Mouse (Mus musculus): ENCODE measurements around the gene Mdga1.

Mdga1 gene

DNA sequence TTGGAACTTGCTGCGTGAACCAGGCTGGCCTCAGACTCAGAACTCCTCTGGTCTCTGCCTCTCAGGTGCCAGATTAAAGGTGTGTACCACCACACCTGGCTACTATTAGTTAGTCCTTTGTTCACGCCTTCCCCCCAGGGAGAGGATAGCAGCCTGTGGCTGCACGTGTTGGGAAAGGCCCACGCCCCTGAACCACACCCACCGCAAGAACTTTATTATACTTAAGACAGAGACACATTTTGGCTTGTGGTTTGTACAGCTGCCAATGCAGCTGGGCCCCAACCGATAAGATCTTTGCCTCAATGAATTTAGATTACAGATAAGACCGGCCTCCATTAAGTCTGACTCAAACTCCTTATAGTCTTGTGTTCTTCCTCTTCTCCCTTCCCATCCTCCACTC lies 10.0 kb upstream of the Mdga1 start:
- WGBS, result 84% methylated on average over 7 of the region's 7 CpGs

DNA sequence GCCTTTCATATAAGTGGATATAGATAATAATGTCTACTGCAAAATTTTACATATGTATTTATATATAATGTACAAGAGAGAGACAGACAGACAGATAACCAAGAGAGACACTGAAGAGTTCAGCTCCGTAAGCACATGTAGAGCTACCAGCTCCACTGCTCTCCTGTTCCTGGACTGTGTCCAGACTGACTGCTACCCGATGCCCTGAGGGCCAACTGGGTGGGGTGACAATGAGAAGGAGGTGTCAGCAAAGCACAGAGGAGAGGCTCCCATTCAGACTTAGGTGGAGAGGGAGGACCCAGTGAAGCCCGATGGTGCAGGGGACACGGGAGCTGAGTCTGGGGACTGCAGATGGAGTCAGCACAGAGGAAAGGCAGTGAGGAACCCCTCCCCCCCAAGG lies 9.1 kb upstream of the Mdga1 start:
- 58% methylated on average over 4 of the region's 4 CpGs for WGBS

DNA sequence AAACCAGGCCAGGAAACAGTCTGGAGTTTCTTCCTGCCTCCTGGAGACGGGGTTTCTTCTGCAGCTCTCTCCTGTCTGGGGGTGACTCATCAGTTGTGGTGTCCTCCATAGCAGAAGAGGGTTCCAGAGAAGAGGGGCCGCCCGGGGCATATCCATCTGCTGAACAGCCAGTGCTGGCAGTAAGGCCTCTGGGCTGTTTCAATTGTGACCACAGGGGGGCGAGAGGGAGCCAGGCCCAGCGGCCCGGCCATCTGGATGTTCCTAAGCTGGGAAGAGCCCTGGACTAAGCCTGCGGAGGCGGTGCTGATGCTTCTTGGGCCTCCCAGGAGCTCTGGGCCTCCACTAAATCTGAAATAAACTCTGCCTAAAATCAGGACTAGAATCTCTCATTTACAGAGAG lies 5.8 kb upstream of the Mdga1 start:
- WGBS, result 7% methylated on average over 8 of the region's 8 CpGs

DNA sequence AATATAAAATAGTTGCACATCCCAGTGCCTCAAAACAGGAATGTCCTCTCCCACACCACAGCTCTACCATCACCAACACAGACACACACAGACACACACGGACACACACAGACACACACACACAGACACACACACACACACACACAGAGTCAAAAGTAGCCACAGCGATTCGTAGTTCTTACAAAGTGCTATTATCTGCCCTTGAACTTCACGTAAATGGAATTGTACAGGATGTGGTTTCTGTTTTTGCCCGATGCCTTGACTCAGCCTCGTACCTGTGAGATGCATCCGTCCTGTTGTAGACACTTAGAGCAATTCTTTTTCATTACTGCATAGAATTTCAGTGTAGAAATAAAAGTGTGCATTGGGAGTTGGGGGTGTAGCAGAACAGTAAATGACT lies 3.3 kb upstream of the Mdga1 start:
- 98% methylated on average over 7 of the region's 7 CpGs for WGBS

DNA sequence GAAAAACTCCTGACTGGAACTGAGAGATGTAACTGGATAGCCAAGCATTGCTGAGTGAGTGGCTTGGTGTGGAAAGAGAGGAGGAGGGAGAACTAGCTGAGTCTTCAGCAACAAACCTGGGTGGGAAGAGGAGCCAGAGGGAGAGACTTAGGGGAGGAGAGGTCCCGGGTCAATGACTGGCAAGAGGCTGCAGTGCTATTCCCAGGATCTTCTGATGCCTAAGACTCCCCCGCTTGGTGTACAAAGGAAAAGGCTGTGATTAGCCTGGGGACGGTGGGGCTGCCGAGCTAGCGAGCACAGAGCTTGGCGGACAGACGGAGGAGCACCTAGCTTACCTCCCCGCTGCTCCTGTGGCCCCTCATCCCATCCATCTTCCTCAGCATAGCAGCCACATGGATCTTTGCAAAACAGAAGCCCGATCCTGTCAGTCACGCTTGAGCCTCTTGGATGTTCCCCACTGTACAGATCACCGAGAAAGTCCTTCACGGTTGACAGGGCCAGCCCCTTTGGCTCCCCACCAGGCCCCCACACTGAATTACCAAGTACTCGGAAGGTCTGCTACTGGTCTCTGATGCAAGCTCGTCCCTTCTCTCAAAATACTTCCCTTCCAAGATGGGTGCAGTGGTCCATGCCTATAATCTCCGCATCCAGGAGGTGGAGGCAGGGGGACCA lies 2.0 kb upstream of the Mdga1 start:
- 69% methylated on average over 15 of the region's 15 CpGs for WGBS

DNA sequence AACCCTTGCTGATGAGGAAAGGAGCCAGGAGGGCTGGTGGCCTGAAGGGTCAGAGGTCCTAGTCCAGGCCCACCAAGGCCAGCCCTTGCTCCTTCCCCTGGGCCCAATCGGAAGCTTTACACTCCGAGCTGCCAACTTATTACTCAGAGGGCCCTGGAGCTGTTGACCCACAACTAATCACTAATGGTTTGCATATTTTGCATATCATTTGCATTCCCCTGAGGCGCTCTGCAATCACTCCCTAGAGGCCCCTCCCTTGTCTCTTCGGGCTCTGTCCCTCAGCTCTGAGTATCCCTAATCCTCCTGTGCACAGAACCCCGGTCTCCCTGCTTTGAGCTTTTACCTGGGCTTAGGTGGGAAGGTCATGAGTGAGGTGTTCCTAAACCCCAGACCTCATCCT lies 4.4 kb downstream of the Mdga1 start:
- 50% methylated on average over 5 of the region's 5 CpGs for WGBS

DNA sequence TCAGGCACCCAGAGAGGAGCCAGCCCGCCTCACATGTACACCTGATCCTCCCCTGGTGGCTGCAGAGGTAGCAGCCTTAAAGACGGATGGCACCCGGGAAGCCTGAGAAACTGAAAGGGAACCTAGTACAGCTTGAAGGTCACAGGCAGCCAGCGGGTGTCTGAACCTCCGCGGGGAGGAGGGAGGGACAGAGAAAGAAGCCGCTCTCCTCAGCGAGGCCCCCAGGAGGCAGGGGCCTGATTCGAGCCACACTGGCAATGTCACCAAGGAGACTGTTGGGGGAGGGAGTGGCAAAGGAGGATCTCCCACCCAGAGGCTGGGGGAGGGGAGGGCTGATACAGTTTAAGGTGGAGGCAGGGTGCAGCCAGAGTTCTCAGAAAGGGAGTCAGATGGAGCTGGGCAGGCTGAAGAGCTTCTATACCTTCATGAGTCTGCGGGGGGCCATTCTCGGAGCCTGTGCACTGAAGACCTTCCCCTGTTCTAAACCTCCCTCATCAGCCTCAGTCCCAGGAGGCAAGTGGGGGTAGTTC lies 6.1 kb downstream of the Mdga1 start:
- 31% methylated on average over 11 of the region's 11 CpGs for WGBS

DNA sequence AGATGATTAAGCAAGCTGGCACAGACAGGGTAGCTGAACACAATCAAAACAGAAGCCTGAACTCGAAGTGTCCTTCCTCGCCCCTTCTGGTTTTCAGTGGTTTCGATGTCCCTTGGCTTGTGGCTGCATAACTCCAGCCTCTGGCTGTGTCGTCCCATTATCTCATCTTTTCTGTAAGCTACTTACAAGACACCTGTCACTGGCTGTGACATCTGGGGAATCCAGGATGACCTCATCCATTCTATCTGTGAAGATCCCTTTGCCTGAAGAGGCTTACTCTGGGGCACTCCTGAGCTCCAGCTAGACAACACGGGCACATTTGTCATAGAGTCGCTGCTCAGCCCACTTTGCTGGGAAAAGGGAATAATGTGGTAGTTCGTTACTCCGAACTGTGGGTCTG lies 14.0 kb downstream of the Mdga1 start:
- 80% methylated on average over 8 of the region's 8 CpGs for WGBS

DNA sequence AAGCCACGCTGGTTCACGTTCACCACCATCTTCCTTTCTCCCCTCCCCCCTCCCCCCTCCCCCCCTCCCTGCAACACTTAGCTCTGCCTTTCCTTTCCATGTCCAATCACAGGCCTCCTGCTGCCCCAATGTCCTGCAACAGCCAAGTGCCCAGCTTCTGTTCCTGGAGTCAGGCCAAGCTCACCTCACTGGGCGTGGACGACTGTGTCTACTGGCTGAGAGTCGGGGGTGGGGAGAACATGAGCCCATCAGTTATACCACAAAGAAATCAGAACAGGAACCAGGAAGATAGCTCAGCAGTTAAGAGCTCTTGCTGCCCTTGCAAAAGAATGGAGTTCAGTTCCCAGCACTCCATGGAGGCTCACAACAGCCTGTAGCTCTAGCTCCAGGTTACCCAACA lies 15.6 kb downstream of the Mdga1 start:
- WGBS, result 70% methylated on average over 5 of the region's 5 CpGs

DNA sequence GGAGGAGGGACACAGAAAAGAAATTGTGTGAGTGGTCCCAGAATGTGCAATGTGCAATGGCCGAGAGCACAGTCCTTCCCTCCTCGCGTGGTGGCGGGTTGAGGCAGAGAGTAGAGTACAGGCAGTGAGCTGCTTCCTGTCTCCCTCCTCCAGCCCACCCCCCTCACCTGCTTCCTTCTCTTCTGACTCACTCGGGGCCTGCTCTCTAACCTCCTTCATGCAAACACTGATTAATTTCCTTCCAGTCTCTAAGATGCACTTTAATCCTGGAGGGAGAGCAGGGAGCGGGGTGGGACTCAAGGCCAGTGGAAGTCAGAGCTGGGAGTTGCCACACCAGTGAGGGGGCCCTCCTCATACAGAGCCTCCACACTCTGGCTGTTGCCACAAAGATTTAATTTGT lies 18.8 kb downstream of the Mdga1 start:
- WGBS, result 60% methylated on average over 6 of the region's 6 CpGs

DNA sequence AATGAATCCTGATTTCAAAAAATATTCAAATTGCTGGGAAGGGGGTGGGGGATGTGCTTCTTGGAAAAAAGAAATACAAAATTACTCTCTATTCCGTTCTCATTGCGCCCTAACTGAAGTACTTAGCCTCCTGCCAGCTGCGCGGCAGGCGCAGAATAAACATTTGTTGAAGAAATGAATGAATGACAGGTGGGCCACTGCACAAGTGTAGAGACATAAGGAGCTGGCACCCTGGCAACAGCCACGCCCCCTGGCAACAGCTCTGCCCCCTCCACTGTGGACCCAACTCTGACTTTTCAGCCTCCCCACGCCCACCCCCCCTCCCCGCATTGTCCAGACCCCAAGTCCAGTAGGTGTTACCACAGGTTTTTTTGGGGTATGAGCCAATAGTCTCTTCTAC lies 19.3 kb downstream of the Mdga1 start:
- 71% methylated on average over 8 of the region's 8 CpGs for WGBS

DNA sequence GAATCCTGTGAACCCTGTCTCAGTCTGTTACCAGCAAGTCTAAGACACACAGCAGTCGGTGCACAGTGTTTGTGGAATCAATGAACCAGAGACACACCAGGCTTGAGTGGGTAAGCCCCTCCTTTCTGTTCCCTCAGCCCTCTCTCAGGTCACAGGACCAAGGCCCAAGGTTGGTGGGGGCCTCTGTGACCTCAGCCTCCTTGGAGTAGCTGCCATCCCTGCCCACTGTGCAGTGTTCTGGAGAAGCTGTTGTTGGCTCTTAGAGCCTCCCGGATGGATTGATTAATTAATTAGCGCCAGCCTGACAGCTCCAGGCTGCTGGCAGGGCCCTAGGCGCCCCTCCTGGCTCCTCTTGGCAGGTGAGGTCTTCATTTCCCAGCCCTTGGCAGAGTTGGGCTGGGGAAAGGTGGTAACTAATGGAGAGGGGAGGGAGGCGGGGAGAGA lies 22.6 kb downstream of the Mdga1 start:
- WGBS, result 70% methylated on average over 5 of the region's 5 CpGs

DNA sequence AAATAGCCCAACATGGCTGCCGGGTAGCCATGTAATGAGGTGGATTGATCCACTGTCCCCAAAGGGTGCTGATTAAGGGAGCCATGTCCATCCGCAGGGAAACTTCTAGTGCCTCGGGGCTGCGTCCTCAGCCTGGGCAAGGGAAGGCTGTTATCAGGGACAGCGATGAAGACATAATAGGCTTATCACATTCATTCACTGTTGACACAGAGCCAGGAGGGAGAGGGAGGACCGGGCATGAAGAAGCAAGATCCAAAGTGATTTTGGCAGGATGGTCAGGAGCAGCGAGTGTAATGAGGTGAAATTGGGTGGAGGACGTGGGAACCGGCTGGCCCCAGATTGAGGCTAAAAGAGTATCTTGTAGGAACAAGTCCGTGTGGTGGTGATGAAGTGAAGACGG lies 25.5 kb downstream of the Mdga1 start:
- 86% methylated on average over 11 of the region's 11 CpGs for WGBS

DNA sequence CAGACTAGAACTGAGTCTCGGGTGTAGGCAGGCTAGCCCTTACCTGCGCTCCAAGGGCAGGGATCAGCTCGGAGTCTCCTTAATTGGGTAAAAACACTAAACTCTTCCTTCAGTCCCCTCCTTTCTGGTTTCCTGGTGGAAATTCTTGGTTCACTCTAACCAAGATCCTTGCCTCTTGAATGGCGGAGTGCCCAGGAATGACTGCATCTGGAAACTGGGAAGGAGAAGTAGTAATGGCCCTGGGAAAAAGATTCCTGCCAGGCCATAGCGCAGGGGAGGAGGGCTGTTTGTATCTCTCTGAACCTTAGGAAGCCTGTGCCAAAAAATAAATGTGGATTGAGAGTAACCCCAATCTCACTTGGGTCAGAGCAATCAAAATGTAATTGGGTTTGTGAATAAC lies 30.9 kb downstream of the Mdga1 start:
- WGBS, result 80% methylated on average over 5 of the region's 5 CpGs

DNA sequence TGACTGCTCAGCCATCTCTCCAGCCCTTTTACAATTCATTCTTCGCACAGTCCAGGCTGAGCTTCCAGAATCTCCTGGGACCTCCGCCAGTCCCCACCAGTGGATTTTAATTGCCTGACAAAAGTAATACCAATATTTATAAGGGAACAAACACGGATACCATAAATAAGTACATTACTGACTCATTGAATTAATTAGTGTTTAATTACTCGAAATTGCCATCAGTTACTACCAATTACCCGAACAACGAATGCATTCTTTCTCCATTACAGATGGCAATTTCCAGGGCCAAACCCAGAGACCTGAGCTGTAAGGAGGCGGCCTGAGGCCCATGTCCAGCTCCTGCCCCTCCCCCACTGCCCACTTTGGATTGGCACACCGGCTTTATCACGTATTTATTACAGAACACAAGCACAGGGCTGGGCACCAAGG lies 32.5 kb downstream of the Mdga1 start:
- 54% methylated on average over 9 of the region's 9 CpGs for WGBS

DNA sequence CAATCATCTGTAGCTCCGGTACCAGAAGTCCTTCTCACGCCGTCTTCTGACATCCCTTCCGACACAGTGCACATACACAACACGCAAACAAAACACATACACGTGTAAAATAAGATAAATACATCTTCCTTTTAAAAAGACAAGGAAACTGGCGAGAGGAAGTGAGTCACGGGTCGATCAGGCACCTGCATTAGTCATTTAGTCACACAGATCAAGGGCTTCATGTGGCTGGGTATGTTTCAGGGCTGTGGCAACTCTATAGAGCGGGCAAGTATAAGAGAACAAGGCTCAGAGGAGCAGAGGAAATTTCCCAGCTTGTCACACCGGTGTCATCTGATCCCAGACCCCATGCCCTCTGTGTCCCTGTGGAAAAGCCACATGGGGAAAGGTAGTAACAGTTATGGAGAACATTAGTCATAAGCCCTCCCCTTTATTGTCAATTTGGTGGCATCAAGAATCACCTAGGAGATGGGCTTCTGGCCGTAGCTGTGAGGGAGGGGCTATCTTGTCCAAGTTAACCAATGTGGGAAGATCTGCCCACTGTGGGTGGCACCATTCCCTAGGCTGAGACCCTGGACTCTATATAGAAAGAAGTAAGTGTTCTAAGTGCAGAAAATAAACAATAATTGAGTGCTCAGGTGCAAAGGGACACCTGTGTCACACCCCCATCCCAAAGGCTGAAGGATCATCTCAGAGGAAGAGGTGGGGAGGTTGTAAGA lies 35.6 kb downstream of the Mdga1 start:
- 91% methylated on average over 12 of the region's 12 CpGs for WGBS

DNA sequence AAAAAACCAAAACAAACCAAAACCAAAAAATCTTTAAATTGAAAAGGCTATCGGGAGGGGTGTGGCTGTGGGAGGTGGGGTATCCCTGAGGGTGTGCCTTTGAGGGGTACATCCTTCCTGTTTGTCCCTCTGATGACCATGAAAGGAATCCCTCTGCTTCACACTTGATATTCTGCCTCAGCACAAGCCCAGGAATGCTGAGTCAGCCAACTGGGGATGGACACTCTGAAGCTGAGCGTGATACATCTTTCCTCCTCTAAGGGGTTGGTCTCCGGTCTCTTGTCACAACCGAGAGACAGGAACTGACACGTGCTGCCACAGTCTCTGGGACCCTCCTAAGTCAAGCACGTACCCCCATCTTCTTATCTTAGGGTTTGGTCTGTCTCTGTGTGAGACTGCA lies 37.1 kb downstream of the Mdga1 start:
- 84% methylated on average over 6 of the region's 6 CpGs for WGBS

DNA sequence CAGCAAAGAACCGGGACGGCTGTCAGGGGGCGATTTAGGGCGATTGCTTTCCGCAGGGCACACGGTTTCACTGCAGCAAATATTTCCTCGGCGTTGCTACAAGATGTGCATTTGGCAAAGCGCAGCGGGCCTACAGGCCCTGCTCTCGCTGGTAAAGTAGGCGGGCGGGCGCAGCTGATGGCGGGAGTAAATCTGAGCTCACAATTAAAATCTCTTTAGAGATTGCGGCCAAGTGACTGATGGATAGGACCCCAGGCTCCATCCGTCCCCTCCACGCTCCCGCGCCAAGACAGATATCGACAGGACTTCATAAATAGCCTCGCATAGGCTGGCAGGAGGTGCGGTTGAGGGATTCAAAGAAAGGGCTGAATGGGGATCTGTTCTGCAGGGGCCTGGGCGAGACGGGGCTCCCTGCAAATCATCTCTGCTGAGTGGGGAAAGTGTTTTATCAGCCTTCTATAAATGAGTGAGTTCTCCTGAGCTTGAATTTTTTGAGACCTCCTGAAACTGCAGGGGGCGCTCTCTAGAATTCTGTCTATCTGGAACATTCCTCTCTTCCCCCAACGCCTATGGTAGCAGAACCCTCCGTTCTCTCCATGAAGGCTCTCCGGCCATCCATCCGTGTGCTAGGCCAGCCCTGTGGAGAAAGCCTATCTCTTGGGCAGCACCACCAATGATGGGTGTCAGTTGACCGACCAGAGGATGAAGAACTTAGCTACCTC lies 38.5 kb downstream of the Mdga1 start:
- WGBS, result 89% methylated on average over 31 of the region's 31 CpGs

DNA sequence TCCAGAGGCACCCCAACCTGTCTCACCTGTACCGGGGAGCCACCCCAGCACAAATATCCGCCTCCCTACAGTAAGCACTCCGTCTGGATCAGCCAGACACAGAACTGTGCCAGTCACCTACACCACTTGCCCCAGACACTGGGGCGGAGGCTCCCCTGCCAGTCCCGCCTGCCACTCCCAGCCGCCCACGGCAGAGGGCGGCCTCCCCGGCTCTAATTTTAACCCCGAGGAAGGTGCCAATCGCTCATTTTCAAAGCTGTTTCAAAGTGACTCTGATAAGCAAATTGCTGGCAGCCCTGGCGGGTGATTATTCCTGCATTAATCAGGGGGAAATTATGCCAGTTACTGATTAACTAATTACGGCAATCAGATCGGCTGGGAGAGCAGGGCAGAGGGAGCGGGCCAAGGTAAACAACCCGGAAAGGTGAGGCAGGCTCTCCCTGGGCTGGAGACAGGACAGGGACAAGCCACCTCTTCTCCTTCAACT lies 41.1 kb downstream of the Mdga1 start:
- WGBS, result 28% methylated on average over 16 of the region's 16 CpGs

DNA sequence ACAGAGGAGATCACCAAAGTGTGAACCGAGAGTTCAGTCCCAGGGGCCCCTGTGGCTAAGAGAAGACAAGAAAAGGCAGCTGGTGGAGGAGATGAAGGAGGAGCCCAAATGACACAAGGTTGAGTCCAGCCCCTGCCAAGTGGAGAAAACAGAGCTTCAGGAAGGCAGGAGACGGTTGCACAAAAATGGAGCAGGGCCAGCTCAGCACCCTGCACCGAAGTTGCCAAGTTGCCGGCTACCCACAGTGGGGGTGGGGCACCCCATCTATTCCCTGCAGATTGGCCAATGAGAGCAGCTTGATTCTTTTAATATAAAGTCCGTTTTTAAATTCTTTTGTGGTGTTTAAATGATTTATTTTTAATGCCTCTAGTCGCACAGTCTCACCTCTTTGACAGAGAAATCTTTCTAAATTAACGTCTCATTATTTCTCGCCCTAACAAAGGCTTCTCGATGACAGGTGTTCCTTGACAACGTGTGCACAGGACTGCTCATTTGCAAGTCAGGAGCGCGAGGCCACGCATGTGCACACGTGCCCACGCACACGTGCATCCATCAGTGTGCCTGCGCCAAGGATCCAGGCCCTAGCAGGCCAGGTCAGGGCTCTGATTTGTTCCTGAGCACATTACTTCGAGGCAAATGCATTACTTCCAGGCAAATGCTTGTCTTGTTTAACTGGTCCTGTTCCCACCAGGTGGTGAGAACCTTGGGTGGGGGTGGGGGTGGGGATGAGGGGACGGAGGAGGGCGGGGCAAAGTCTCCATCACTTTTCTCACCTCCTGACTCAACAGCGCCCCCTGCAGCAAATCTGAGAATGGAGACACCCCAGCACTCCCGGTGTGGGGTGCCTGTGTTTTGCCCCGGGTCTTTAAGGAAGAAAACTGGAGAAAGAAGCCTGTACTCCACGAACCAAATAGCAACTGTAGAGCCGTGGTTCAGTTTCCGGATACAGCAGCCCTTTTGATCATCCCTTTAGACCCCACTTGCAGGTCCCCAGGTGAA lies 44.0 kb downstream of the Mdga1 start:
- 42% methylated on average over 26 of the region's 26 CpGs for WGBS

DNA sequence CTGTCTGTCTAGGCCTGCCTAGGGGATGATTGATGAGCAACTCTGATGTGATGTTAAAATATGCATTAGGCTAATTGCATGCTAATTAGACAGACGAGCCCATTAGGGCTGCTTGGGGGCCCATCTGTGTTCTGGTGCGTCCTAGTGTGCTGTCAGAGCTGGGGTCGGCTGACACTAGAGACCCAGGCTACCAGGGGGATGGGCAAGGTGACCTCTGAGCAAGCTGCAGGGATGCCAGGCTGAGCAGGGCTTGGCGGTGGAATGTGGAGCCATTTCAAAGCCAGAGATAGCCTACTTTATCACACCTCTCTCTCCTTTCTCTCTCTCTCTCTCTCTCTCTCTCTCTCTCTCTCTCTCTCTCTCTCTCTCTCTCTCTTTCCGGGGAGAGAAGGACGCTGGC lies 49.8 kb downstream of the Mdga1 start:
- WGBS, result 77% methylated on average over 6 of the region's 6 CpGs
